Mouse (Mus musculus): ENCODE measurements around the gene Errfi1. TPM values are rescaled to one million over a fixed set of nuclear protein-coding genes. Genes with fewer than 3 reads are reported as not detected.
"Not testable (repeated sequence)": the region's sequence is repeated elsewhere in the genome, so short reads cannot be mapped to it uniquely, and the experiment has no call there.

The Errfi1 gene
- polyA plus RNA-seq, 1 experiment from 2014 or later: 25.8 TPM

- WGBS: 90% methylated on average over 12 of the region's 12 CpGs
- no peak overlapping the region for H3K4me2 ChIP-seq
- no peaks in the 10 kb centered on the region for H3K27me3 ChIP-seq
- no peaks in the 10 kb centered on the region for H3K9me3 ChIP-seq
- H3K36me3 ChIP-seq: peaks cover 91% of the 10 kb centered on the region
- H3K9ac ChIP-seq: no peak overlapping the region
- no peak for ATAC-seq (ENCODE audit: insufficient number of reproducible peaks, insufficient read depth, low FRiP score, low TSS enrichment, low read depth)
- no peak overlapping the region for H3K27ac ChIP-seq
- H3K4me1 ChIP-seq: no peaks in the 10 kb centered on the region
- no peak overlapping the region for H3K4me3 ChIP-seq
Measured at GRCm38 (mm10) chr4:150902062-150902461, 48.3 kb downstream of the Errfi1 start.

- Histone ChIP-seq H3K9ac (no peak overlapping the region), H3K4me1 (peaks cover 6% of the 10 kb centered on the region; the same call in 1 of the 2 replicates), H3K36me3 (peaks cover 90% of the 10 kb centered on the region), H3K9me3 (no peaks in the 10 kb centered on the region), H3K4me3 (no peak overlapping the region), H3K4me2 (no peak overlapping the region), H3K27ac (no peak overlapping the region), H3K27me3 (no peaks in the 10 kb centered on the region)
- WGBS: 94% methylated on average over 14 of the region's 14 CpGs
- no peak for ATAC-seq (ENCODE audit: insufficient number of reproducible peaks, insufficient read depth, low FRiP score, low TSS enrichment, low read depth)
Measured at GRCm38 (mm10) chr4:150903091-150903742, 49.5 kb downstream of the Errfi1 start.

GRCm38 (mm10) chr4:150907099-150907498, 53.4 kb downstream of the Errfi1 start:
- 91% methylated on average over 8 of the region's 8 CpGs for WGBS
- Histone ChIP-seq H3K4me3 (no peak overlapping the region), H3K27me3 (no peaks in the 10 kb centered on the region), H3K9me3 (no peaks in the 10 kb centered on the region), H3K27ac (no peak overlapping the region), H3K9ac (no peak overlapping the region), H3K36me3 (peaks cover 52% of the 10 kb centered on the region), H3K4me1 (peaks cover 15% of the 10 kb centered on the region), H3K4me2 (no peak overlapping the region)
- no peak for ATAC-seq (ENCODE audit: insufficient number of reproducible peaks, insufficient read depth, low FRiP score, low TSS enrichment, low read depth)

GRCm38 (mm10) chr4:150908512-150908911, 54.8 kb downstream of the Errfi1 start:
- Histone ChIP-seq H3K36me3 (peaks cover 38% of the 10 kb centered on the region), H3K4me3 (peak overlapping the region; percentile 88; the same call in 1 of the 2 replicates), H3K4me2 (peak overlapping the region; percentile 72), H3K4me1 (peaks cover 20% of the 10 kb centered on the region)
- not testable (repeated sequence) for ATAC-seq (ENCODE audit: insufficient number of reproducible peaks, insufficient read depth, low FRiP score, low TSS enrichment, low read depth); H3K9me3 ChIP-seq; H3K9ac ChIP-seq; H3K27ac ChIP-seq; H3K27me3 ChIP-seq
- WGBS: 74% methylated on average over 5 of the region's 5 CpGs

- H3K27ac ChIP-seq: peak overlapping the region; percentile 83
- peaks cover 23% of the 10 kb centered on the region for H3K4me1 ChIP-seq
- peak; percentile 89 for ATAC-seq (ENCODE audit: insufficient number of reproducible peaks, insufficient read depth, low FRiP score, low TSS enrichment, low read depth)
- H3K9me3 ChIP-seq: no peaks in the 10 kb centered on the region
- peak overlapping the region; percentile 88 for H3K4me3 ChIP-seq
- WGBS: under 1% methylated on average over 56 of the region's 56 CpGs
- peak overlapping the region; percentile 98 for H3K9ac ChIP-seq
- H3K27me3 ChIP-seq: no peaks in the 10 kb centered on the region
- peak overlapping the region; percentile 72 for H3K4me2 ChIP-seq
- peaks cover 29% of the 10 kb centered on the region for H3K36me3 ChIP-seq
Measured at GRCm38 (mm10) chr4:150909451-150910156, 55.9 kb downstream of the Errfi1 start.

GRCm38 (mm10) chr4:150910164-150910951, 56.6 kb downstream of the Errfi1 start:
- Histone ChIP-seq H3K9ac (no peak overlapping the region), H3K4me3 (peak overlapping the region; percentile 88), H3K4me2 (peak overlapping the region; percentile 72), H3K4me1 (peaks cover 30% of the 10 kb centered on the region), H3K27me3 (no peaks in the 10 kb centered on the region), H3K36me3 (peaks cover 23% of the 10 kb centered on the region), H3K27ac (peak overlapping the region; percentile 55), H3K9me3 (no peaks in the 10 kb centered on the region)
- peak; percentile 10; the same call in 1 of the 2 replicates for ATAC-seq (ENCODE audit: insufficient number of reproducible peaks, insufficient read depth, low FRiP score, low TSS enrichment, low read depth)
- 85% methylated on average over 19 of the region's 19 CpGs for WGBS

- H3K4me3 ChIP-seq: peak overlapping the region; percentile 58
- H3K4me2 ChIP-seq: peak overlapping the region; percentile 71
- WGBS: 14% methylated on average over 12 of the region's 12 CpGs
- H3K9ac ChIP-seq: peak overlapping the region; percentile 88
- peak overlapping the region; percentile 89 for H3K27ac ChIP-seq
- H3K36me3 ChIP-seq: no peaks in the 10 kb centered on the region
- H3K9me3 ChIP-seq: no peaks in the 10 kb centered on the region
- peaks cover 22% of the 10 kb centered on the region for H3K4me1 ChIP-seq
- no peak for ATAC-seq (ENCODE audit: insufficient number of reproducible peaks, insufficient read depth, low FRiP score, low TSS enrichment, low read depth)
- H3K27me3 ChIP-seq: no peaks in the 10 kb centered on the region
Measured at GRCm38 (mm10) chr4:150913743-150914142, 60.0 kb downstream of the Errfi1 start.

- H3K9me3 ChIP-seq: no peaks in the 10 kb centered on the region
- H3K27me3 ChIP-seq: no peaks in the 10 kb centered on the region
- peak within 1 kb of the TSS; percentile 88 for H3K9ac ChIP-seq
- H3K4me3 ChIP-seq: peak within 1 kb of the TSS; percentile 58
- peak; percentile 79 for ATAC-seq (ENCODE audit: insufficient number of reproducible peaks, insufficient read depth, low FRiP score, low TSS enrichment, low read depth)
- under 1% methylated on average over 48 of the region's 48 CpGs for WGBS
- H3K36me3 ChIP-seq: no peaks in the 10 kb centered on the region
- H3K27ac ChIP-seq: peak within 1 kb of the TSS; percentile 89
- H3K4me2 ChIP-seq: peak within 1 kb of the TSS; percentile 71
- peaks cover 18% of the 10 kb centered on the region for H3K4me1 ChIP-seq
Measured at GRCm38 (mm10) chr4:150914290-150914733, 60.6 kb downstream of the Errfi1 start, which contains the start of the genes Park7 and Tnfrsf9. Gene Park7, minus strand, starts transcription at chr4:150914437. Gene Tnfrsf9, plus strand, starts transcription at chr4:150914562.

- Histone ChIP-seq H3K27me3 (no peaks in the 10 kb centered on the region), H3K9me3 (no peaks in the 10 kb centered on the region), H3K36me3 (no peaks in the 10 kb centered on the region), H3K27ac (no peak overlapping the region), H3K4me2 (peak overlapping the region; percentile 71), H3K4me1 (peaks cover 18% of the 10 kb centered on the region), H3K9ac (peak overlapping the region; percentile 88), H3K4me3 (peak overlapping the region; percentile 58)
- WGBS: 56% methylated on average over 10 of the region's 10 CpGs
- no peak for ATAC-seq (ENCODE audit: insufficient number of reproducible peaks, insufficient read depth, low FRiP score, low TSS enrichment, low read depth)
Measured at GRCm38 (mm10) chr4:150915181-150915906, 61.6 kb downstream of the Errfi1 start.

- no peak for ATAC-seq (ENCODE audit: insufficient number of reproducible peaks, insufficient read depth, low FRiP score, low TSS enrichment, low read depth)
- Histone ChIP-seq H3K27me3 (no peaks in the 10 kb centered on the region), H3K36me3 (no peaks in the 10 kb centered on the region), H3K27ac (no peak overlapping the region), H3K9me3 (no peaks in the 10 kb centered on the region), H3K9ac (no peak overlapping the region), H3K4me2 (no peak overlapping the region), H3K4me1 (peaks cover 18% of the 10 kb centered on the region), H3K4me3 (no peak overlapping the region)
- WGBS: 64% methylated on average over 8 of the region's 8 CpGs
Measured at GRCm38 (mm10) chr4:150917336-150918027, 63.8 kb downstream of the Errfi1 start.
